Mouse (Mus musculus): ENCODE measurements around the gene Ccna1.

- no peak for TF ChIP-seq CTCF (IDR thresholded peaks at IDR 0.05; ENCODE audit: control insufficient read depth, insufficient read depth, low read length)
- TF ChIP-seq POLR2A (IDR thresholded peaks at IDR 0.05; ENCODE audit: borderline replicate concordance, control insufficient read depth, low read depth, low read length), result no peak
These were observed 45.8 kb upstream of the Ccna1 start for GRCm38 (mm10) chr3:55101092-55101491.
